Mouse (Mus musculus) forebrain, embryonic 11.5 days (tissue): Measurements from ENCODE around the gene Cpt2. TPM values are rescaled to one million over a fixed set of nuclear protein-coding genes. Genes with fewer than 3 reads are reported as not detected.
A peak's percentile ranks its signal among the peaks of the same experiment; 100 is the strongest.

Source experiments
- ATAC-seq: fragments of 200-750 bp; cut with Nextera tagmentation; replicated peaks from 2 replicates; pipeline ENCODE4 v1.8.0; 2017; ENCODE audit warnings: moderate TSS enrichment; ENCODE audit not compliant: low FRiP score
- DNase-seq: peaks from one replicate; pipeline ENCODE4 v3.0.0-alpha.2; 2017; ENCODE audit warnings: low spot score
- H3K27ac ChIP-seq: fragments of 300-500 bp; sonication (generic); 2 replicates; pipeline ENCODE4 v1.5.1; 2014; ENCODE audit warnings: low read depth, low read length
- H3K27me3 ChIP-seq: fragments of 300-500 bp; sonication (generic); 2 replicates; pipeline ENCODE4 v1.6.1; 2014; ENCODE audit warnings: mild to moderate bottlenecking, low read length, mixed read lengths; ENCODE audit not compliant: control insufficient read depth, insufficient read depth
- H3K36me3 ChIP-seq: fragments of 300-500 bp; sonication (generic); 2 replicates; pipeline ENCODE4 v1.6.1; 2014; ENCODE audit warnings: mild to moderate bottlenecking, low read length, moderate library complexity, mixed read lengths; ENCODE audit not compliant: control insufficient read depth, insufficient read depth
- H3K4me1 ChIP-seq: fragments of 300-500 bp; sonication (generic); replicated peaks from 2 replicates; pipeline ENCODE4 v1.6.1; 2014; ENCODE audit warnings: low read length, mixed read lengths; ENCODE audit not compliant: control insufficient read depth, insufficient read depth
- H3K4me2 ChIP-seq: fragments of 300-500 bp; sonication (generic); 2 replicates; pipeline ENCODE4 v1.6.1; 2014; ENCODE audit warnings: low read depth, mild to moderate bottlenecking, low read length, moderate library complexity, mixed read lengths; ENCODE audit not compliant: severe bottlenecking
- H3K4me3 ChIP-seq: fragments of 300-500 bp; sonication (generic); 2 replicates; pipeline ENCODE4 v1.5.1; 2014; ENCODE audit warnings: low read depth, low read length
- H3K9ac ChIP-seq: fragments of 300-500 bp; sonication (generic); 2 replicates; pipeline ENCODE4 v1.6.1; 2014; ENCODE audit warnings: low read length
- H3K9me3 ChIP-seq: fragments of 300-500 bp; sonication (generic); 2 replicates; pipeline ENCODE4 v1.6.1; 2016; ENCODE audit warnings: low read length, mixed read lengths; ENCODE audit not compliant: control insufficient read depth
- WGBS: fragments of 180-500 bp; shearing (Covaris S2); extraction: QIAGEN DNeasy Blood & Tissue Kit; methylation state at CpG from one replicate; pipeline ENCODE4 v1.1.7; 2014; 5-methylcytosine and 5-hydroxymethylcytosine counted together
- polyA plus RNA-seq: library from polyadenylated mRNA; unstranded; fragments of >200 nt; fragmentation: Nextera tagmentation; extraction: Ambion mirVana; gene quantifications from 2 replicates; pipeline ENCODE4 v1.2.1, GENCODE M21; 2014

The Cpt2 gene
- 30.9 and 31.6 TPM in 2 replicates for polyA plus RNA-seq

DNA sequence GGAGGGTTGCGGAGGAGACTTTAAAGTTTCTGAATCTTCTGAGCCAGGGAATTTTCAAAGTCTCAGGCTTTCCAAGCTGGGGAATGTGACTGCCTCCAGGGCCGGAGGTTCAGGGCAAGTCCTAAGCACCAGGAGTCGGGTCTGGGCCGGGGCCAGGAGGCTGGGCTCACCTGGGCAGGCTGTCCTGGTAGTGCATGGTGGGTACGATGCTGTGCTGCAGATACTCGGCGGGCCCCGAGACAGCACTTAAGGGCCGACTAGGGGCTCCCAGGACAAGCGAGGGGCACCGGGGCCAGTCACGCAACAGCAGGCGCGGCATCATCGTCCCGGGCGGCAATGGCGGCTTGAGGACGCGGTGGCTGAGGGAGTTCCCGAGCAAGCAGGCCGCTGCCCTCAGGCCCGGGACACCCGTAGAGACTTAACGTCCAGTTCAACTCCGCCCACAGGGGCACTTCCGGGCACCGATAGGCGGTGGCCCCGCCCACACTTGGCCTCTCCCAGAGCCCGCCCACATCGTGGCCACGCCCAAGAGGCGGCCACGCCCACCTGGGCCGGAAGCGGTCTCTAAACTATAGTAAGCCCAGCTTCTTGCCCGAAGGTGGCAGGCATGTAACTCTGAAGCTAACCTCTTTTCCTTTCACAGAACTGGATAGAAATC lies at the start of gene Cpt2:
TSS of gene Cpt2 (minus strand) at position 466 of the 658 bp plus-strand sequence.
- no peak within 1 kb of the TSS for H3K27ac ChIP-seq
- peak within 1 kb of the TSS; percentile 71 for H3K4me3 ChIP-seq
- H3K9ac ChIP-seq, result peak within 1 kb of the TSS; percentile 83
- WGBS, result 2% methylated on average over 38 of the region's 38 CpGs
- no peaks in the 10 kb centered on the region for H3K9me3 ChIP-seq
- no peaks in the 10 kb centered on the region for H3K36me3 ChIP-seq
- peaks cover 8% of the 10 kb centered on the region; the same call in 1 of the 2 replicates for H3K4me1 ChIP-seq
- H3K27me3 ChIP-seq, result no peaks in the 10 kb centered on the region
- H3K4me2 ChIP-seq, result peak within 1 kb of the TSS; percentile 86
- DNase-seq, result peak; percentile 96
- peak; percentile 95 for ATAC-seq

GRCm38 (mm10) chr4:107971162-107971561 lies 47.8 kb upstream of the Cpt2 start:
- no peak for ATAC-seq
- H3K27ac ChIP-seq, result no peak overlapping the region
- no peak overlapping the region for H3K4me2 ChIP-seq
- no peaks in the 10 kb centered on the region for H3K9me3 ChIP-seq
- H3K4me3 ChIP-seq, result no peak overlapping the region
- H3K27me3 ChIP-seq, result no peaks in the 10 kb centered on the region
- DNase-seq, result no peak
- no peaks in the 10 kb centered on the region for H3K4me1 ChIP-seq
- H3K36me3 ChIP-seq, result no peaks in the 10 kb centered on the region
- no peak overlapping the region for H3K9ac ChIP-seq
- WGBS, result 89% methylated on average over 1 of the region's 1 CpGs

DNA sequence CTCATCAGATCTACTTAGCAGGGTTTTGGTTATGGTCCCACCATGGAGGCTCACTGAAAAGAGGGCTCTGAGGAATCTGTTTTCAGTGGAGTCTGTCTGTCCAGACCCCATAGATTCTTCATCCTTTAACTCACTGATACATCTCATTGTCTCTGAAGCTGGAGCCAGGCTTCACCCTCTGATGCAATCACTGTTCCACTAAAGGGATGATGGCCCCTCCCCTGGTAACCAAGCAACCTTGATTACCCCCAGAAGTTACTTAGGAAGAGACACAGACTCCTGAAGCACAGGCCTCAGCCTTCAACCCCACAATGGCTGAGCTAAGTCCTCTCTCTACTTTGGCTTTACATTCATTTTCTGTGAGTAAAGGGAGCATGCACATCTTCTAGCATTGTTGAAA lies 46.4 kb upstream of the Cpt2 start:
- H3K4me2 ChIP-seq, result no peak overlapping the region
- H3K27ac ChIP-seq, result no peak overlapping the region
- no peaks in the 10 kb centered on the region for H3K36me3 ChIP-seq
- no peaks in the 10 kb centered on the region for H3K27me3 ChIP-seq
- H3K4me1 ChIP-seq, result no peaks in the 10 kb centered on the region
- DNase-seq (no peak), ATAC-seq (no peak)
- no peak overlapping the region for H3K4me3 ChIP-seq
- H3K9me3 ChIP-seq, result no peaks in the 10 kb centered on the region
- H3K9ac ChIP-seq, result no peak overlapping the region

GRCm38 (mm10) chr4:107967966-107968682 lies 44.7 kb upstream of the Cpt2 start, which contains the start of gene Slc1a7:
TSS of gene Slc1a7 (plus strand) at chr4:107968332.
- no peak for DNase-seq
- Histone ChIP-seq H3K27ac (no peak within 1 kb of the TSS), H3K36me3 (no peaks in the 10 kb centered on the region), H3K4me3 (no peak within 1 kb of the TSS), H3K4me2 (no peak within 1 kb of the TSS), H3K4me1 (no peaks in the 10 kb centered on the region), H3K27me3 (no peaks in the 10 kb centered on the region), H3K9ac (no peak within 1 kb of the TSS), H3K9me3 (no peaks in the 10 kb centered on the region)
- ATAC-seq, result no peak
- 81% methylated on average over 16 of the region's 16 CpGs for WGBS

DNA sequence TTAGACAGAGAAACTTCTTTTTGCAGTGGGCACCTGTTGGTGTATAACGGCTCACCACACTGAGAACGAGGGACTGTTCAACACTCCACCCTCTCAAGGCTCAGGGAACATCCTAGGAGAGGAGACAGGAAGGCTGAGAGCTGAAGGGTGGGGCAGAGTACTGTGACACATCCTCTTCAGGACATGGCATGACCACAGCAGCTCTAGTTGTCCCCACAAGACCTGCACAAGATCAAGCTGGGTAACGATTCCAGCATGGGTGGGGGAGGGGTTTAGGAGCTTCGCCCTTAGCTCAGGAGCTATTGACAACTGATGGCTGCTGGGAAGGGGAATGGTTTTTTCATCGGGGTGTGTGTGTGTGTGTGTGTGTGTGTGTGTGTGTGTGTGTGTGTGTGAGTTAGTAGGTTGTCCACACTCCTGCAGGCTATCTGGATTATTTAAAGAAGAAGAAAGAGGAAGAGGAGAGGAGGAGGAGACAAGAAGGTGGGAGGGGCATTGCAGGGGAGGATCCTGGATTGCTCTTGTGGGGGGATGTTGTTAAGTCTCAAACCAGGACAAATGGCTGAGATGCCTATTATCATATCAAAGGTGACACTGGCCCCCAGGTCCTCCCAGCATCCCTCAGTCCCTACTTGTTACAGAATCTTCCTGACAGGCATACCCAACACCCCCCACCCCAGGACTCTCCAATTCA lies 43.2 kb upstream of the Cpt2 start:
- Histone ChIP-seq H3K9me3 (no peaks in the 10 kb centered on the region), H3K4me1 (no peaks in the 10 kb centered on the region), H3K36me3 (no peaks in the 10 kb centered on the region), H3K4me2 (no peak overlapping the region), H3K4me3 (no peak overlapping the region), H3K27ac (no peak overlapping the region), H3K27me3 (no peaks in the 10 kb centered on the region), H3K9ac (no peak overlapping the region)
- WGBS, result 64% methylated on average over 5 of the region's 5 CpGs
- ATAC-seq (no peak), DNase-seq (no peak)

- Histone ChIP-seq H3K27me3 (no peaks in the 10 kb centered on the region), H3K9ac (no peak overlapping the region), H3K9me3 (no peaks in the 10 kb centered on the region), H3K4me3 (no peak overlapping the region), H3K36me3 (no peaks in the 10 kb centered on the region), H3K4me2 (no peak overlapping the region), H3K27ac (no peak overlapping the region), H3K4me1 (no peaks in the 10 kb centered on the region)
- WGBS, result 87% methylated on average over 2 of the region's 2 CpGs
- ATAC-seq, result no peak
- no peak for DNase-seq
Measured at GRCm38 (mm10) chr4:107962792-107963191, 39.4 kb upstream of the Cpt2 start.

DNA sequence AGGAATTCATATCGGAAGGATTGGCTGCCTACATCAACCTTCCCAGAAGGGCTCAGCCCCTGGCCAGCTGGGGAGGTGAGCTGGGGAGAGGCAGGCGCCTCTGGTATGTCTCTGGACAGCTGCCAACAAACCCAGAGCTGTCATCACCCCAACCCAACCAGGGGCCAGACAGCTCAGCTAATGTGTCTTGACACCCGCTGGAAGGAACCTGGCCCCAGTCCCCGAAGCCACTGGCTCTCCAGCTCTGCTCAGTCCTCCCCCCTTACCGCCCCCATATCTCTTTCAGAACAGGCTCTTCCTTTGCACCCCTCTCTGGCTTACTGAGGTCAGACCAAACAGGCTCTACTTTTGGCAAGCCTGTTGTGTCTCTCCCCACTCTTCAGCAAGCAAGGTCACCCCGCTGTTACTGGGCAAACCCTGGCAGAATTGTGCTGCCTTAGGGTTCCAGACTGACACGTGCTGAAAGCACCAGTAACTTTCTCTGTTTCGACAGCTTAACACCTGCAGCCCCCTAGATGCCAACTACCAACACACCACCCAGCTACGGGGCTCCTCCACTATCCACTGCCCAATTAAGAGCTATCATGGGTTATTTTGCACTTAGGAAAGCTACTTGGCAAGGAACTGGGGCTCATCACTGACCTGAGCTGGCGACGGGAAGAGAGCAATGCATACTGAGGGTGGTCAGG lies 38.8 kb upstream of the Cpt2 start:
- no peaks in the 10 kb centered on the region for H3K4me1 ChIP-seq
- no peaks in the 10 kb centered on the region for H3K36me3 ChIP-seq
- no peak overlapping the region for H3K4me2 ChIP-seq
- ATAC-seq (no peak), DNase-seq (no peak)
- WGBS, result 79% methylated on average over 11 of the region's 11 CpGs
- H3K27me3 ChIP-seq, result no peaks in the 10 kb centered on the region
- no peaks in the 10 kb centered on the region for H3K9me3 ChIP-seq
- H3K27ac ChIP-seq, result no peak overlapping the region
- no peak overlapping the region for H3K4me3 ChIP-seq
- H3K9ac ChIP-seq, result no peak overlapping the region

DNA sequence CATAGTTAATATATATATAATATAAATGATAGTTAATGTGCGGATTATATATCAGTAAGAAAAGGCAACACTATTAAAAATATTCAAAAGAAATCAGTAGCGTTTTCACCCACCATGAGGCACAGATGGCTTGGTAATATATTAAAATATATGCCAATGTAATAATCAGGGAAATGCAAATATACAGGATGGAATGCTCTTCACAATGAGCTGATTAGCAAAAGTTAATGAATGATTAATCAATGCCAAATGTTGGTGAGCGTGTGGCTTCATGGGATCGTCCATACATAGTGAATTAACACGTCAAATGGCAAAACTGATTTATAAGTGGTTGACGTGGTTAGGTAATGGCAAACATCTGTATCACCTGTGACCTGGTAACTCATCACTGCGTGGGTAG lies 35.1 kb upstream of the Cpt2 start:
- ATAC-seq, result no peak

More for the DNA sequence above, 35.1 kb upstream of the Cpt2 start:
- DNase-seq, result no peak
- Histone ChIP-seq H3K9me3 (no peaks in the 10 kb centered on the region), H3K4me3 (no peak overlapping the region), H3K4me2 (no peak overlapping the region), H3K9ac (no peak overlapping the region), H3K27ac (no peak overlapping the region), H3K27me3 (no peaks in the 10 kb centered on the region), H3K4me1 (no peaks in the 10 kb centered on the region), H3K36me3 (no peaks in the 10 kb centered on the region)
- 84% methylated on average over 7 of the region's 7 CpGs for WGBS
